Mouse (Mus musculus): ENCODE measurements around the gene Ptpn13. TPM values are rescaled to one million over a fixed set of nuclear protein-coding genes. Genes with fewer than 3 reads are reported as not detected.

The Ptpn13 gene
- total and polyA plus RNA-seq, 3 experiments = 15.1 to 43.6 (median 15.5) TPM

- TF ChIP-seq NELFE (IDR thresholded peaks at IDR 0.05; ENCODE audit: low read depth, low read length) (no peak), SIN3A (IDR thresholded peaks at IDR 0.05; ENCODE audit: low read length) (no peak)
- H3K9ac ChIP-seq (ENCODE audit: control insufficient read depth, low read depth, low read length, poor library complexity, severe bottlenecking) = no peak overlapping the region
- no peaks in the 10 kb centered on the region for H3K9me3 ChIP-seq (replicated peaks; ENCODE audit: insufficient read depth, low read length)
These were observed 205.0 kb downstream of the Ptpn13 start for GRCm38 (mm10) chr5:103629854-103630580.

GRCm38 (mm10) chr5:103637162-103637561, 212.2 kb downstream of the Ptpn13 start:
- DNase-seq (ENCODE audit: low read depth, low spot score) = no peak
- Histone ChIP-seq H3K9me3 (replicated peaks; ENCODE audit: insufficient read depth, low read length) (no peaks in the 10 kb centered on the region), H3K79me2 (ENCODE audit: control insufficient read depth, insufficient read depth, low read length, poor library complexity) (no peaks in the 10 kb centered on the region), H3K27me3 (ENCODE audit: control insufficient read depth in 1 of 2, insufficient read depth in 2 of 2, low read length in 2 of 2) (peaks cover 0 to 2% of the 10 kb centered on the region in 2 experiments; a peak in 1 of 4 replicates), H3K36me3 (ENCODE audit: control insufficient read depth in 1 of 2, insufficient read depth in 2 of 2, low read length in 2 of 2) (no peaks in the 10 kb centered on the region), H3K4me3 (ENCODE audit: control insufficient read depth in 1 of 2, insufficient read depth in 1 of 2, low read depth in 2 of 2, low read length in 2 of 2) (no peak overlapping the region), H3K4me1 (ENCODE audit: control insufficient read depth in 1 of 2, insufficient read depth in 2 of 2, low read length in 2 of 2) (no peaks in the 10 kb centered on the region), H3K9ac (ENCODE audit: control insufficient read depth, low read depth, low read length, poor library complexity, severe bottlenecking) (no peak overlapping the region), H3K27ac (ENCODE audit: control insufficient read depth, low read depth, low read length) (no peak overlapping the region)
- TF ChIP-seq MAZ (IDR thresholded peaks at IDR 0.05; ENCODE audit: low read depth, low read length) (no peak), BHLHE40 (IDR thresholded peaks at IDR 0.05; ENCODE audit: borderline replicate concordance, low read depth, low read length) (no peak), MAFK (IDR thresholded peaks at IDR 0.05; ENCODE audit: borderline replicate concordance, low read depth, low read length) (no peak), SIN3A (IDR thresholded peaks at IDR 0.05; ENCODE audit: low read length) (no peak), POLR2AphosphoS5 (IDR thresholded peaks at IDR 0.05; ENCODE audit: borderline replicate concordance, low read depth, low read length) (no peak), MAX (IDR thresholded peaks at IDR 0.05; ENCODE audit: low read length) (no peak)

More at GRCm38 (mm10) chr5:103629854-103630580, 205.0 kb downstream of the Ptpn13 start:
- no peak for DNase-seq (ENCODE audit: low read depth, low spot score)
- H3K4me3 ChIP-seq (ENCODE audit: control insufficient read depth in 1 of 2, insufficient read depth in 1 of 2, low read depth in 2 of 2, low read length in 2 of 2) = no peak overlapping the region
- no peaks in the 10 kb centered on the region for H3K4me1 ChIP-seq (ENCODE audit: control insufficient read depth in 1 of 2, insufficient read depth in 2 of 2, low read length in 2 of 2)
- no peaks in the 10 kb centered on the region for H3K36me3 ChIP-seq (ENCODE audit: control insufficient read depth in 1 of 2, insufficient read depth in 2 of 2, low read length in 2 of 2)
- no peaks in the 10 kb centered on the region; a peak in 2 of 4 replicates for H3K27me3 ChIP-seq (ENCODE audit: control insufficient read depth in 1 of 2, insufficient read depth in 2 of 2, low read length in 2 of 2)
- H3K27ac ChIP-seq (ENCODE audit: control insufficient read depth, low read depth, low read length) = no peak overlapping the region
- H3K79me2 ChIP-seq (ENCODE audit: control insufficient read depth, insufficient read depth, low read length, poor library complexity) = no peaks in the 10 kb centered on the region

- H3K27me3 ChIP-seq (ENCODE audit: control insufficient read depth in 1 of 2, insufficient read depth in 2 of 2, low read length in 2 of 2) = peaks cover 0 to 2% of the 10 kb centered on the region in 2 experiments; a peak in 2 of 4 replicates
- no peaks in the 10 kb centered on the region for H3K36me3 ChIP-seq (ENCODE audit: control insufficient read depth in 1 of 2, insufficient read depth in 2 of 2, low read length in 2 of 2)
- no peaks in the 10 kb centered on the region for H3K79me2 ChIP-seq (ENCODE audit: control insufficient read depth, insufficient read depth, low read length, poor library complexity)
- TF ChIP-seq POLR2AphosphoS2 (IDR thresholded peaks at IDR 0.05; ENCODE audit: low read length) (no peak), NELFE (IDR thresholded peaks at IDR 0.05; ENCODE audit: low read depth, low read length) (no peak), TCF12 (IDR thresholded peaks at IDR 0.05; ENCODE audit: low read depth, low read length) (no peak), POLR2A (IDR thresholded peaks at IDR 0.05; ENCODE audit: control insufficient read depth in 1 of 2, insufficient read depth in 1 of 2, low read depth in 1 of 2, low read length in 2 of 2, poor library complexity in 1 of 2) (no peak), SIN3A (IDR thresholded peaks at IDR 0.05; ENCODE audit: low read length) (no peak), ZKSCAN1 (IDR thresholded peaks at IDR 0.05; ENCODE audit: low read depth, low read length) (no peak)
- H3K9ac ChIP-seq (ENCODE audit: control insufficient read depth, low read depth, low read length, poor library complexity, severe bottlenecking) = no peak overlapping the region
- H3K4me1 ChIP-seq (ENCODE audit: control insufficient read depth in 1 of 2, insufficient read depth in 2 of 2, low read length in 2 of 2) = no peaks in the 10 kb centered on the region
- DNase-seq (ENCODE audit: low read depth, low spot score) = no peak
- no peaks in the 10 kb centered on the region for H3K9me3 ChIP-seq (replicated peaks; ENCODE audit: insufficient read depth, low read length)
- no peak overlapping the region for H3K27ac ChIP-seq (ENCODE audit: control insufficient read depth, low read depth, low read length)
- H3K4me3 ChIP-seq (ENCODE audit: control insufficient read depth in 1 of 2, insufficient read depth in 1 of 2, low read depth in 2 of 2, low read length in 2 of 2) = no peak overlapping the region
These were observed 219.2 kb downstream of the Ptpn13 start for GRCm38 (mm10) chr5:103644167-103644566.

Data from MEL (cell line).